Mouse (Mus musculus) urinary bladder, postnatal 4 days (tissue): ENCODE measurements around the gene Rptor.

Experiments used
- DNase-seq, 2 experiments: peaks; one replicate each; pipeline ENCODE4 v3.0.0; 2021 to 2022; ENCODE audit warnings: low spot score in 2 of 2

The Rptor gene

DNA sequence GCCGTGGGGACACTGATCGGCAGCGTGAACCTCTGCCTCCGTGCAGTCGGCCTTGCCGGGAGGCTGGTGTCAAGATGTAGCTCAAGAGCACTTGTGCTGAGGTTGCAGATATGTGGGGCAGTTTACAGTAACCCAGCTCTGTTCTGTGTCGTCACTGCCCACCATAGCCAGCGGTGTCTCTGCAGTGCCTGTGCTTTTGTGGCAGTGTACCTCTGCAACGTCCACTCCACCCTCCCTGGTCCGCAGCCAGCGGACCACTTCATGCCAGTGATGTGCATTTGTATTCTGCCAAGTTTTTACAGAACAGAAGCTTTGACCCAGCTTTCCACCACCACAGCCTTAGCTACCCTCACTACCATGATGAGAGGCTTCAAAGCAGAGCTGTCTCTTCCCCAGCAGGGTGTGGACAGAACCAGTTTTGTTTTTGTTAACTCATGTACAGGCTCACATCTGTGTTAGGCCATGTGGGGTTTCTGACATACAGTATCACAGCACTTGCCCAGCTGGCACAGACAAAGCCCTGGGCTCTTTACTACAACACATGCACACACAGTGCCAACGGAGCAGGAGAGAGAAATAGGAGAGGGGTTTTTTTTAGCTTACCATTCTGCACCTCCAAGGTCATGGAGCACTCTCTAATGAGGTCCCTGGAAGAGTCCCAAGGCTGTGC, 182.1 kb downstream of the Rptor start:
- DNase-seq: no peak

DNA sequence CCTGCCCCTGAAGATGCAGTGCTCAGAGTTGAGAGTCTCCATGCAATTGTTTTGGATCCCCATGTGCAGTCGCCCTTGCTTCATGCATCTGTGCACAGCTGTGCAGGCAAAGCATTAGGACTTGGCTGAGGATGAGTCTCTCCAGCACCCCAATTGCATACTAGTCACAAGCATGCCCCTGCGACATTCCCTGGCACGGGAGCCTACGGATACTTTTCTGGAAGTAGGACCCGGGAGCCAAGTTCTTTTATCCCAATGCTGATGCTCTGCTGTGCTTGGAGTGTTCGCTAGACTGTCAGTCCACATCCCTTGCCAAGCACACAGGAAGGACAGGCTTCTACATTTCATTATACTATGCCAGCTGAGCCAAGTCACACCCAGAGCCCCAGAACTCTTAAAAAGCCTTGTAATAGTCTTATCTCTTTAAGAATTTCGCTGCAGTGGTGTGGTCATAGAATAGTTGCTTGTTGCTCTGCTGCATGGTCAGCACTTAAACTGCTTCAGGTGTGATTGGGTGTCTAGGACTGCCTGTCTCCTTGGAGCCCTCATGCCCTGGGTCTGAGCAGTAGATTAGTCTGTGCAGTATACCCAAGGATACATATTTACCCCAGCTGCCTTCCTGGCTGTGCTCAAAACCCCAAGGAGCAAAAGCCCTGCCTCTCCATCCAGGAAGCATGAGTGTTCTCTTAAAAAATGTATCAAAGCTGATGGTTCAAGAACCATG, 183.1 kb downstream of the Rptor start:
- no peak for DNase-seq

DNA sequence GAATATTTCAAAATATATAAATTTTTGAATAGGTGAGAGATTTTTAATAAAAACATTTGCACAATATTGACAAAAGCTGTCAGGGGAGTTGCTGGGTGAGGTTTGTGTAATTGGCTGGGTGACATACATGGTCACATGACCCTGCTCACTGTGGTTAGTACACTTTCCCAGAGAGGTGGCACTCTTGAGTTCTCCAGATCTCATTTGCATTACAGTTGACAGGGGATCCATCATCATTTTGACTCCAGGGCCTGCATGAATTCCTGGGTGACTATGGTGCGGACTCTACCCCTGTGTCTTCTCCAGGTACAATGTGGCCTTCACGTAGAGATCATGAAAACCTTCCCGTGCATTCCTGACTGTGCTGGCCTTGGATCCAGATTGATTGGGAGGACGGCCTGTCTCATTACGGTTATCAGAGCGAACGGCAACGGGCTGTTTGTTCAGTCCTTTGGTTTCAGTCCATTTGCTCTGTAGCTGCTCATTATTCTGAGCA, 183.7 kb downstream of the Rptor start:
- no peak for DNase-seq

DNA sequence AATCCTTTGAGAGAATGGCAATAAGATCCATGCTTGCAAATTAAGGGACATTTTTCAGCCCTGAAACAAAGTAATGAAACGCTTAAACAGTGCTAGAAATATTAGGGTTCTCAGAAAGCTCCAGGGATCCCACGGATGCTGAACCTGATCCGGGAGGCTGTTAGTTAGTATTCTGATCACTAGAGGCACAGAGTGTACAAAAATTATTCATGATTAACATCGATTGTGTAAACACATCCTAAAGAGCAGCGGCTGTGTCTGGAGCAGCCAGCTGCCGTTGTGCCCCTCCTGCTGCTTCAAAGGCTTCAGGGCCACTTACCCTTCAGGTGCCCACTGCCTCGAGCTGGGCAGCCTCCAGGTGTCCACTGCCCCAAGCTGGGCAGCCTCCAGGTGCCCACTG, 185.8 kb downstream of the Rptor start:
- DNase-seq: no peak

DNA sequence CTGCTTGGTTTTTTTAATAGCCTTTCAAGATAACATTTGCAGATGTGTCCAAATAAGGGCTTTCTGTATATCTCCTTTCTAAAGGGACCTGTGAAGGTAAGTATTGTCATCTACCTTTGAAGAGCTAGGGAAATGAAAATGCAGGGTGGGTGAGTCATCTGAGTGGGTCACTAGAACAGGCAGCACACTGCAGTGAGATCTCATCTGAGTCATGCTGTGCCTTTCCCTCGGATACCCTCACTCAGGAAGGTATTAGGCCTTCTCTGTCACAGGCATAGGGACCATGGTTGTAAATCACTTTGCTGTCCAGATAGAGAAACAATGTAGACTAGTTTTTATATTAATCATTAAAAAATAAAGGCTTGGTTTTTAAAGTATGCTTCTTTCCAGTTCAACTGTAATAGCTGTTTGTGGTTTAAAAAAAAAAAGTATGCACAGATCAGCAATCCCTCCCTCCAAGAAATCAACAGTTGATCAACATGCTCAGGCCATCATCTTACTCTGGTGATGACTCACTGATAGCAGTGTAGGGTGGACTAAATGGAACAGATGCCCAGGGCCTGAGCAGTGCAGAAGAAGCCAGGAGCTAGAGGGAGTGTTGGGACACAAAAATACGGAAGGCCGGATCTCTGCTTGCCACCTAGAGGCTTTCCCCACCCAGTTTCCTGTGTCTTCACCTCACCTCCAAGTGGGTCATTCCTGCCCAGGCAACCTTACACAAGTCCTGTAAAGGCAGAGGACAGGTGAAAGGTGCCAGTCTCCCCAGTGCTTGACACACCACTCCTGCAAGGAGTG, 186.4 kb downstream of the Rptor start:
- no peak for DNase-seq

DNA sequence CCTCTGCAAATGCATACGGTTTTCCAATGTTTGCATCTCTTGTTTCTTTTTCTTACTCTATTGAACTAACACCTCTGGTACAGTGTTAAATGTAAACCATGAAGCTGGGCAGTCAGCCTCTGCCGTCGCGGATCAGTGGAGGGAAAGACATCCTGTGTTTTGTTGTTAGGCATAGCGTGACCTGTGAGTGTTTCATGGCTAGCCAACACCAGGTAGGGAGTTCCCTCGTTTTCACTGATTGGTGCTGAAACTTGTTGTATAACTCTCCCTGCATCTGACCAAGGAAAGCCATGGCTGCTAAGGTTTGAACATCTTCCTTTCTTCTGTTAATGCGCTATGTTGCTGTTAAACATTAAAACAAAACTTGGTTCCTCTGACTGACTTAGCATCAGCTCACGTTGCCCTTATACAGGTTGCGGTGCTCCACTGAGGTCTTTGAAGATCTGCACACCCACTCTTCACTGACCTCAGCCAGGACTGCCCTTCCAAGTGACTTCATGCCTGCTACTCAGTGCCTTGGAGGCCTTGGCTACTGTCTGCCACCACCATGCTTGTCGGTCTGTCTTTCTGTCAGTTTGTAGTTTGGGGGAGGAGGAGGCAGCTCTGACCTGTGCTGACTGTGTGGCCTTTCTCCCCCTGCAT, 189.3 kb downstream of the Rptor start:
- no peak for DNase-seq

DNA sequence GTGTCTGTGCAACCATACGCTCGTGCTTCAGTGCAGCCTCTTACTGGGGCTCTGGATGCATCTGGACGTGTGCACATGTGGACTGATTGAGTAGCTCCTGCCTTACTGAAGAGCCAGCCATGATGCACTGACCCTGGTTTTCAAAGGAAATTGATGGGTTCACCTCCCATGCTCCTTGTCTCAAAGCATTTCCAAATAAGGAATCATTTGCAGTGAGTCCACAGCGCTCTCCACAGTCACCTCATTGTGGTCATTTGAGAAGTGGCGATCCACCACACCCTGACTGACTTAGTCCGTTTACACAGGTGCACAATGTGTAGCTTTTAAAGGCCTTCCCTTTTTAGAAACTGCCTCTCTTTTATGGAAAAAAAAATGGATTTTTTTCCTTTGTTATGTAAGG, 190.7 kb downstream of the Rptor start:
- no peak for DNase-seq

DNA sequence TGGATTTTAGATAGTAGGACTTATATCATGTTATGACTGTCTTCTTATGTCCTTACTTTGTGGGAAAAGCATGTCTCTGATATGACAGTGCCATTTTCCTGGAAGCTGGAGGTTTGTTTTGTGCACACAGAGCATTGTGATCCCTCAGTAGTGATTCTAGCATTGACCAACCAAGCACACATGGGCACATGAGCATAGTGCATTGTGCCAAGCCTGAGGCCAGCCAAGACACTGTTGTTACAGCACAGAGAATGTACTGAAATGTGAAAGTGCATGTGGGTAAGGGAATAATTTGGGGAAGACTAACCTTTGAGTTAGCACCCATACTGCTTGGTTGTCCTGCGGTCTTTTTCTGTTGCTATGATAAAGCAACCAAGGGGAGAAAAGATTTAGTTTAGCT, 191.3 kb downstream of the Rptor start:
- no peak for DNase-seq

DNA sequence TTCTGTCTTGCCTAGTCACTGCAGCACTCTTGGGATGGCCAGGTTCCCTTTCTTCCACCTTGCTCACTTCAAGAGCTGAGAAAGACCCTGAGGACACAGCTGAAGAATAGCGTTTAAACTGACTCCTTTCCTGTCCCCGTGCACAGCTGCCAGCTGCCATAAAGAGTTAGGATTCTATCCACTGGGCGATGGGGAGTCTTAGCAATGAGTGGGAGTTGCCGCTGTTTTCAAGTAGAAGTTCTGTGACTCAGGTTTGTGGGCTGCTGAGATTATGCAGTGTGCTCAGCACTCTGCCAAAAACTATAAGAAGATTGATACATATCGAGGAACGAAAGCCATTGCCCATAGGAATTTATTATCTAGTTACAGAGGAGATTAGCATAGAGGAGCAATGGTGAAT, 192.0 kb downstream of the Rptor start:
- no peak for DNase-seq

DNA sequence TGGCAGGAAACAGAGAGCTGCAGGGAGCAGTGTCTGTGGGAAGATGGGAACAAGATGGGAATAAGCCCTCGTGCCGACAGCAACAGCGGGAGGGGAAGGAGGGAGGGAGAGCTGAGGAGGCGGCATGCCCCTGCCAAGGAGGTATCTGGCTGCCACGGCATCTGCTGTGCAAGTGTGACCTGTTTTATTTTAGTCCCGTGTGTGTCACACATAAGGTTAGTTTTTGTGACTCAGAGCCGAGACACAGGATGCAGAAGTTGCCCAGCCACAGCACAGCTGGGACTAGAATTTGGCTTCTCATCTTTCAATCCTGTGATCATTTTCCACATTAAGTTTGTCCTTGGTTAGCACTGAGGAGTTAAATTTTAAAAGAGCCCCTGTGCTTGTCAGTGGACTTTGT, 193.7 kb downstream of the Rptor start:
- DNase-seq: no peak

DNA sequence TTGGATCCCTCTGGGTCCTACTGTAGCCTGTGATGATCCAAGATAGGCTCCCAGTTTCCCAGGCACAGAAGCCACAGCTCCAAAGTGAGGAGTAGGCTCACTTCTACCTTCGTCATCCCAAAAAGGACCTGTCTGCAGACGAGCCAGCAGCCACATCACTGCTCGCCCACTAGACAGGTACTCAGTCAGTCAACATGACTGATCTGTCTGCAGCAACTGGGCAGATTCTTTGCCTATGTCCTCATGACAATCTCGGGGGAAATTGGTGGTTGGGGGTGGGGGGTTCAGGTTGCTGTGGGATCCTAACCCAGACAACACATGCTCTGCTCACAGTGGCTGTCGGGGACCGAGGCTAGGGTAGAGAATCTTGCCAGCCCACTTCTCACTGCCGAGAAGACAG, 194.1 kb downstream of the Rptor start:
- no peak for DNase-seq

DNA sequence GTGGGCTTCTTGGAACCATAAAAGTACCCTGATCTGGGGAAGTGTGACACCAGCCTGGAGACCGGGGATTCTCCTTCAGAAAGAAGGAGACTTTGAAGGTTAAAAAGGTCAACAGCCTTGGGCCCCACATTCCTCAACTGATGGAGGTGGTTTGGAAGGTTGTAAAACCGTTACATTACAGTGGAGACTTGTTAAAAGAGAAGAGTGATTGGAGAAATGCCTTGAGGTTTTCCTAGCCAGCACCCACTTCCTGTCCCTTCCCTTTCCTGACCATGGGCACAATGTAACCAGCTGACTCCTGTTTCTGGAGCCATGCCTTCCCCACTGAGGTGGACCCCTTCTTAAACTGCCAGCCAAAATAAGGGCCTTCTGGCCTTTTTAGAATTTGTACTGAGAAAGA, 196.8 kb downstream of the Rptor start:
- no peak for DNase-seq

DNA sequence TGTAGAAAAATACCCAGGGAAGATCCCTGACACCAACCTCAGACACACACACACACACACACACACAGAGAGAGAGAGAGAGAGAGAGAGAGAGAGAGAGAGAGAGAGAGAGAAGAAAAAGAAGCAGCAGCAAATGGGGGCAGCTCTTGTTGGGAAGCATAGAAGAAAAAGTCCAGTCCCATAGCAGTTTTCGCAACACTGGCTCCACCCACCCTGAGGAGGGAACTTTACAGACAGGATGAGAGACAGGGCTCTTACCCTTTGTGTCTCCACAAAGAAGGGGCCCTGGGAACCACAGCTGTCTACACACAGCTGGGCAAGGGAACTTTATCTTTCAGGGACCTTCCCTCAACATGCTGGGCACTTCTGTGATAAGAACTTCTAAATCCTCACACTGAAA, 199.2 kb downstream of the Rptor start:
- no peak for DNase-seq

DNA sequence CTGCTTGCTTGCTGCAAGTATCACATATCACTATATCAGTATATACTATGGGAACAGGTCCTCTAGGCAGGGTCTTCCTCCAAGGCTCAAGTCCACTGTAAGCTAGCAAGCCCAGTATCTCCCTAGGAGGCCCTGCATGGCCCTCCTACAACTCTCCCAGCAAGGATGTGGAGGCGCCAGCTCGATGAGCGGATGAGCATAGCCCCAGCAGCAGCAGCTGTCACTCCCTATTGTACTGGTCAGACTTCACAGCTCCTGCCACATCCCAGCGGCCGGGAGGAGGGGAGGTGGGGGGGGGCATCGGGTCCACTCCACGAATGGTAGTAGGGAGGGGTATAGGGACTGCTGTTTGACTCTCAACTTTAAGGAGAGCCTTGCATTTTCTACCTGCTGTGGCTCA, 200.2 kb downstream of the Rptor start:
- no peak for DNase-seq

DNA sequence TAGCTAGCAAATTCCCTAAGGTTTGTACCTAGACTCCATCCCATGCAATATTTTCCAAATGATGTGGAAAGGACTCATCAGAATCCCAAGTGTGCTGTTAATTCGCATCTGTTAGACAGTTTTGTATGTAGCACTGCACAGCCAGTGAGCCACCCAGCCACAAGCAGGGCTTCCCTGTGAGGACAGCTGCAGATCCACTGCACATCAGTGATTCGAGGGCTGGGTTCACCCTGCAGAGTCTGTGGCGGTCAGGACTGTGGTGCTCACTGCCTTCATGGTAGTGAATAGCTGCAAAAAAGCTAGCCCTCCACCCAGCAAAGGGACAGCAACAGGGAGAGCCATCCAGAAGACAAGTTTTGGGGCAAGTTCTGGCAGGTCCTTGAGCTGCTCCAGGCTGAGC, 201.7 kb downstream of the Rptor start:
- no peak for DNase-seq

DNA sequence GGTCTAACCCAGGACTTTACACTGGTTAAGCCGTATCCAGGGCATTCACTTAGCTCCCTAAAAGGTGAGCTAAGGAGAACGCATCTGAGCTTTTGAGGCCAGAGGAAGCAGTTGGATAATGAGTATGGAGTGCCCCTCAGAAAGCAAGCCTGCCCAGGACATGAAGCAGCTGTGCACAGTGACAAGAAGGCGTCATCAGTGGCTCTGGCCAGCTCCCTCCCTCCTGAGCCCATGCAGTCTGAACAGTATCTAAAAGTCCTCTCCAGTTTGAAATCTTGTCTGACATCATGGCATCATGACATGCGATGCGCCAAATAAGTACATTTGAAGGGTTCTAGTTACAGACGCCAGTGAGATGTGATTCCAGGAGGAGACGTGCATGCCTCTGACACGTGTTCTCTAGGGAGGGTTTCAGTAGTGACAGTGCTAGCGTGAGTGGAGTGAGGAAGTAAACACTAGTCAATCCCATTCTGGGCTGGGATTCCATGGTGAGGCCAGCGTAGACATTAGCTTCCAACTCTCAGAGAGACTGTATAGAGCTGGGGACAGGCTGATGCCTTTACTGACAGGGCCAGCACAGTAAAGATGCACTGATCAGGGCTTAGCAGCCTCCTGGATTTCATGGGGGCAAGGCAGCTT, 202.5 kb downstream of the Rptor start:
- DNase-seq: no peak

DNA sequence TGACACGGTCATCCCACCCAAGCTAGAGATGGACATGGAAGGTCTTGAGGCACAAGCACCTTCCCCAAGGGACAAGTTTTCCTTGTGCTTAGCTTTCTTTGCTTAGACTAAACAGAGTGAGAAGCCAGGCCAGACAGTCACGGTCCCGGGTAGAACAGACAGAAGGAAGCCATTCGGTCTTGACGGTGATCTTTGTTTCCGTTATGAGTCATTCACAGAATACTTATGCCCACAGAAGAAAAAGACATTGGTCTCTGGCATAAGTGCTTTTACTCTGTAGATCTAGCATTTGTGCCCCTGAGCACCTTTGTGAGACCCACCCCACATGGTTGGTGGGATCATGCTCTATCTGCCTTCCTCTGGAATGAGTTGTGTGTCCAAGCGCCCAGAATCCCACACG, 203.8 kb downstream of the Rptor start:
- no peak for DNase-seq

DNA sequence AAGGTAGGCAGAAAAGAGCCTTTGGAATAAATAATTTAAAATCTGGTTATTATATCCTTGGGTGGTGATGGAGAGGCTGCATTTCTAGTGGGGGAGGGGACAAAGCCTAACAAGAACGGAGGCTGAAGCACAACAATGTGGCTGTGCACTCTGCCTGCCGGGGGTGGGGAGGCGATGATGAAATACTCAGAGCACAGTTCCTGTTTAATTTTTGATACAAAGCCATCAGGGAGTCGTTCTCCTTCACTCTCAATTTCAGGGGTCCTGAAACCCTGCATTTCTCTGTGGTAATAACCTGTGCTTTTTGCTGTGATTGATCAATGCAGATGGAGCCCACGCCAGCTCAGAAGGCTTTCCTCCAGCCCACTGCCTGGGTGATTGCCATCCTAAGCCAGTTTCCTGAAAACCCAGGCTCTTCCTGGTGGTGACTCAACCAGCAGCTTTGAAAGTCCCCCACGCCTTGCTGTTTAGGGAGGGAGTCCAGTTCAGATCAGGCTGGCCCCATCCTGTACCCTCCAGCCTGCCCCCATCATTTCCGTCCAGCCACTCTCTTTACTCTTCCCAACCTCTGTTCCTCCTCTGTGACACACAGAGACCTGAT, 204.8 kb downstream of the Rptor start:
- no peak for DNase-seq

DNA sequence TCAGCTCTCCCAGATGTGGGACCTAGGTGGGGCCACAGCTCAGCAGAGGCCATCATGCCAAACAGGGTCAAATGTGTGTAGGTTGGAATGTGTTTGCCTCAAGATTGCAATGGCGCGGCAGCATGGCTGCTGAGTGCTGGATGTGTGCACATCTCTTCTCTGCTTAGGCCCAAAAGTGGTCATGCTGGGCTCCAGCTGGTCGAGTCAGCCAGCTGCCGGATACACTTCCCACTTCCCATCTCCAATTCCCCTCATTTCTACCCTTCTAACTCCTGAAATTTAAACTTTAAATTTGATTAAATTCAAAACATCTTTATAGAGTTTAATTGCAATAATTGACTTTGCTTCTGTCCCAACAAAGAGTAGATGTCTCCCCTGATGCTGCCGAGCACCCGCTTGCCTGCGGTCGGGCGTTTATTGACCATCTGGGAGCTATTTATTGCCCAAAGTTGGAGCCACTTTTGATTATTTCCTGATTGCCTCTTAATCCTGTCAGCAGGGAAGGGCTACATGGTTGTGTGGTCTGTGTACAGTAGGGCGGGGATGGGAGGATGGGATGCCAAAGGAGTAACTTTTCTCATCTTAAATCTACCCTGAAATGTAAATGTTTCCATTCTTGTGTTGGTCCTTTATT, 206.1 kb downstream of the Rptor start:
- no peak for DNase-seq

DNA sequence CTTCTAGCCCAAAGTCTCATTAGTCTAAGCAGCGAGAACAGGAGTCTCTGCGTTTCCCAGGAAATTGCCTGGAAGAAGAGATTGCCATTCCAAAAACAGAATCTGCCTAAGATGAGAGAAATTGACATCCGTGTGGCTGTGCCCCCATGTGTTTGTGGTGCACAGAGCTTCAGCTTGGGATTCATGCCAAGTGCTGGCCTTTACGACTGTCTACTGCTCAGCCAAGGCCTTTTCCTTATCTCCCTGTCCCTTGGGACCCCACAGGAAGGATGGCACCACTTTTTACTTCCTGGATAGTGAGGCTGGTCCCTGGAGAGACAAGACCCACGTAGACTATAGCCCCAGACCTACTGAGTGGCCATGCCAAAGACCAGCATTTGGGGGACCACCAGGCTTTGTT, 206.6 kb downstream of the Rptor start:
- DNase-seq: no peak

DNA sequence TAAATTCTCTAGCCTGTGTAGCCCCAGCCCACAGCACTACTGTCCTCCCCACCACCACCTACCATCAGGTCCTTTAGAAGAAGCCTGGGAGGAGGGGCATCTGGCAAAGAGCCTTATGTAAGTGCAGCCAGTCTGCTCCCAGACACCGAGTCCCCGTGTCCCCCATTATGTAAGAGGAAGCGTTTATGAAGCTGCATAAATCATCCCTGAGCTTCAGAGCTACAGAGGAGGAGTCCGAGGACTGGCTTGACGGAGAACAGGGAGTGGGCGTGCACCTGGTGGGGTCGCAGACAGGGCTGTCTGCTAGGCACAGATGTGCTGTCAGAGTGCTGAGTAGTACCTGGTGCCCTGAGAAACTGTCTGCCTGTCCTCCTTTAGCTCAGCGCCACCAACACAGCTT, 208.3 kb downstream of the Rptor start:
- DNase-seq: no peak
